Mouse (Mus musculus): ENCODE data around the gene Ocm. TPM values are rescaled to one million over a fixed set of nuclear protein-coding genes. Genes with fewer than 3 reads are reported as not detected.
"Not testable (repeated sequence)": the region's sequence is repeated elsewhere in the genome, so short reads cannot be mapped to it uniquely, and the experiment has no call there.

Gene Ocm
- polyA plus RNA-seq, 1 experiment = not detected

DNA sequence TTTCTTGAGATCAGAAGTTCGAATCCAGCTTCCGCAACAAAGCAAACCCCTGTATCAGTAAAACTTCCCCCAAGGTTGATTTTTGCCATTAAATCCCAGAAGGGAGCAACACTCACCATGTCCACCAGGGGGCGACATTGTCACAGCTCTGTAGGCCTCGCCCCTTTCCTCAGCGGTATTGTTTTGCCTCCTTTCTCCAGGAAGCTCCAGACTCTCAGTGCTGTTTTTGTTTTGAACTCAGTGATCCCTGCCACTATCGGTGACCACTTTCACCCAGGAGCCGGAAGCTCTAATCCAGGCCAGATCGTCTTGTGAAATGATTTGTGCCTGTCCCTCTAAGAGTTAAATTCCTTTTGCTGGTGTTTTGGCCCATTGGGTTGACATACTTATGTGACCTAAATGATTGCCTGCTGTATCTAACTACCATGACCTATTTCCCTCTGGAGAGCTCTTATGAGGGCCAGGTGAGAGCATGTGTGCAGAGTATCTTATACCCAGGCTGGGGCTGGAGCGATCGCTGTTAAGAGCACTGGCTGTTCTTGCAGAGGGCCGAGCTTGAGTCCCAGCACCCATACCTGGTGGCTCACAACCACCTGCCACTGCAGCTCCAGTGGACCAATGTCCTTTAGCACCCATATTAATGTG, 14.4 kb upstream of the Ocm start:
- TF ChIP-seq POLR2A (IDR thresholded peaks at IDR 0.05; ENCODE audit: low read depth, low read length) (no peak), CTCF (IDR thresholded peaks at IDR 0.05; ENCODE audit: borderline replicate concordance, insufficient read depth, low read length) (peak; percentile 93)
- no peak overlapping the region for H3K4me3 ChIP-seq (ENCODE audit: insufficient read depth, low read length)

GRCm38 (mm10) chr5:144039886-144040285, 13.4 kb upstream of the Ocm start:
- Histone ChIP-seq H3K4me1 (ENCODE audit: control insufficient read depth, insufficient read depth, low read length) (no peaks in the 10 kb centered on the region), H3K4me3 (ENCODE audit: insufficient read depth, low read length) (no peak overlapping the region), H3K27ac (ENCODE audit: insufficient read depth, low read length) (no peak overlapping the region)
- TF ChIP-seq POLR2A (IDR thresholded peaks at IDR 0.05; ENCODE audit: low read depth, low read length) = no peak
- TF ChIP-seq CTCF (IDR thresholded peaks at IDR 0.05; ENCODE audit: borderline replicate concordance, insufficient read depth, low read length) = no peak

More for the DNA sequence above, 14.4 kb upstream of the Ocm start:
- Histone ChIP-seq H3K4me1 (ENCODE audit: control insufficient read depth, insufficient read depth, low read length) (no peaks in the 10 kb centered on the region), H3K27ac (ENCODE audit: insufficient read depth, low read length) (no peak overlapping the region)

DNA sequence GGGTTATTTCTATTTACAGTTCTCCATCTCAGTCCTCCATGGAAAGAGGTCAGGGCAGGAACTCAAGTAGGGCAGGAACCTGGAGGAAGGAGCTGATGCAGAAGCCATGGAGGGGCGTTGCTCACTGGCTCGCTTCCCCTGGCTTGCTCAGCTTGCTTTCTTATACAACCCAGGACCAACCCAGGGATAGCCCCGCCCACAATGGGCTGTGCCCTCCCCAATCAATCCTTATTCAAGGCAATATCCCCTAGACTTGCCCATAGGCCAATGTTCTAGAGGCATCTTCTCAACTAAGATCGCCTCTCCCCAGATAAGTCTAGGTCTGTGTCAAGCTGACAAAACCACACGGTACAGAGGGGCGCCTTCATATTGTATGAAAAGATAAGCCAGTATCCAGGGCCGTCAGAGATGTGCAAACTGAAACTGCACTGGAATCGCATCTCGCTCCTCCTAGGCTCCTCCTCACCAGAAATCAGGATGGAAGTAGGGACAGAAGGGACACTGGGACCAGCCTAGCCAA, 12.7 kb upstream of the Ocm start:
- TF ChIP-seq POLR2A (IDR thresholded peaks at IDR 0.05; ENCODE audit: low read depth, low read length) (no peak), CTCF (IDR thresholded peaks at IDR 0.05; ENCODE audit: borderline replicate concordance, insufficient read depth, low read length) (no peak)
- Histone ChIP-seq H3K27ac (ENCODE audit: insufficient read depth, low read length) (no peak overlapping the region), H3K4me1 (ENCODE audit: control insufficient read depth, insufficient read depth, low read length) (no peaks in the 10 kb centered on the region), H3K4me3 (ENCODE audit: insufficient read depth, low read length) (no peak overlapping the region)

DNA sequence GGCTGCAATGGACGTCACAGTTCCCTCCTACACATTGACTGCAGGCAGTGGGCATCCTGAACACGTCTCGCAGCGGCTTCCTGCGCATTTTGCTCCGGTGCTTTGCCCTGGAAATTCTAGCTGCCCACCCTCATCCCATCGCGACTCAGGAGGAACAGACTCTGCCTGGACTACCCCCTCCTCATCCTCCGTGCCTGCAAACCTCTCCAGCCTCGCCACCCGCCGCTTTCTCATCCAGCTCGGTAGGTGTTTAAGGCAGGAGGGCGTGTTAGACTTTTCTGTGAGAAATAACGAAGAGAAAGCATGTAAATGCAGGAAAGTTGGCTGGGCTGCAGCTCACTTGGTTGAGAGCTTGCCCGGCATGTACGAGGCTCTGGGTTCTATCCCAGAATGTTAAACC, 10.5 kb upstream of the Ocm start:
- TF ChIP-seq CTCF (IDR thresholded peaks at IDR 0.05; ENCODE audit: borderline replicate concordance, insufficient read depth, low read length) (no peak), POLR2A (IDR thresholded peaks at IDR 0.05; ENCODE audit: low read depth, low read length) (no peak)
- H3K4me1 ChIP-seq (ENCODE audit: control insufficient read depth, insufficient read depth, low read length) = no peaks in the 10 kb centered on the region
- H3K4me3 ChIP-seq (ENCODE audit: insufficient read depth, low read length) = no peak overlapping the region
- no peak overlapping the region for H3K27ac ChIP-seq (ENCODE audit: insufficient read depth, low read length)

- H3K4me3 ChIP-seq (ENCODE audit: insufficient read depth, low read length) = no peak overlapping the region
Measured at GRCm38 (mm10) chr5:144034567-144034966, 8.1 kb upstream of the Ocm start.

GRCm38 (mm10) chr5:144032491-144032890, 6.0 kb upstream of the Ocm start:
- no peak for TF ChIP-seq CTCF (IDR thresholded peaks at IDR 0.05; ENCODE audit: borderline replicate concordance, insufficient read depth, low read length)
- no peak for TF ChIP-seq POLR2A (IDR thresholded peaks at IDR 0.05; ENCODE audit: low read depth, low read length)
- H3K4me3 ChIP-seq (ENCODE audit: insufficient read depth, low read length) = no peak overlapping the region
- H3K4me1 ChIP-seq (ENCODE audit: control insufficient read depth, insufficient read depth, low read length) = no peaks in the 10 kb centered on the region
- no peak overlapping the region for H3K27ac ChIP-seq (ENCODE audit: insufficient read depth, low read length)

More at GRCm38 (mm10) chr5:144034567-144034966, 8.1 kb upstream of the Ocm start:
- TF ChIP-seq CTCF (IDR thresholded peaks at IDR 0.05; ENCODE audit: borderline replicate concordance, insufficient read depth, low read length) = no peak
- TF ChIP-seq POLR2A (IDR thresholded peaks at IDR 0.05; ENCODE audit: low read depth, low read length) = no peak
- Histone ChIP-seq H3K4me1 (ENCODE audit: control insufficient read depth, insufficient read depth, low read length) (no peaks in the 10 kb centered on the region), H3K27ac (ENCODE audit: insufficient read depth, low read length) (no peak overlapping the region)

GRCm38 (mm10) chr5:144015845-144016244, 10.6 kb downstream of the Ocm start:
- H3K4me1 ChIP-seq (ENCODE audit: control insufficient read depth, insufficient read depth, low read length) = no peaks in the 10 kb centered on the region
- TF ChIP-seq POLR2A (IDR thresholded peaks at IDR 0.05; ENCODE audit: low read depth, low read length) (no peak), CTCF (IDR thresholded peaks at IDR 0.05; ENCODE audit: borderline replicate concordance, insufficient read depth, low read length) (no peak)
- no peak overlapping the region for H3K4me3 ChIP-seq (ENCODE audit: insufficient read depth, low read length)
- no peak overlapping the region for H3K27ac ChIP-seq (ENCODE audit: insufficient read depth, low read length)

DNA sequence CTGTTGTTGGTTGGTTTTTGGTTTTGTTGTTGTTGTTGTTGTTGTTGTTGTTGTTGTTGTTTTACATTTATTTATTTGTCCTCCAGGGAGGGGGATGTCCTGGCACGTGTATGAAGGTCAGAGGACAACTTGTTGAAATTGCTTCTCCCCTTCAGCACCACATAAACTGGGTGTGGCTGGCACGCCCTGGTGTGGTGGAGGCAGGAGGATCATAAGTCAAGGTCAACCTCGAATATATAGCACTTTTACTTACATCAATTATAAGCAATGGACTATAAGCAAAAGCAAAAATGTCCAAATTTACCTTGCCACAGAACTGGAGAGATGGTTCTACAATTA, 11.2 kb downstream of the Ocm start:
- TF ChIP-seq CTCF (IDR thresholded peaks at IDR 0.05; ENCODE audit: borderline replicate concordance, insufficient read depth, low read length) (no peak), POLR2A (IDR thresholded peaks at IDR 0.05; ENCODE audit: low read depth, low read length) (no peak)
- no peaks in the 10 kb centered on the region for H3K4me1 ChIP-seq (ENCODE audit: control insufficient read depth, insufficient read depth, low read length)
- no peak overlapping the region for H3K27ac ChIP-seq (ENCODE audit: insufficient read depth, low read length)
- H3K4me3 ChIP-seq (ENCODE audit: insufficient read depth, low read length) = no peak overlapping the region

GRCm38 (mm10) chr5:144014551-144015311, 11.7 kb downstream of the Ocm start, which contains the start of gene Ccz1:
TSS of gene Ccz1 (minus strand) at chr5:144014877.
- TF ChIP-seq CTCF (IDR thresholded peaks at IDR 0.05; ENCODE audit: borderline replicate concordance, insufficient read depth, low read length) (no peak), POLR2A (IDR thresholded peaks at IDR 0.05; ENCODE audit: low read depth, low read length) (peak; percentile 58)
- Histone ChIP-seq H3K4me1 (ENCODE audit: control insufficient read depth, insufficient read depth, low read length) (no peaks in the 10 kb centered on the region), H3K27ac (ENCODE audit: insufficient read depth, low read length) (peak within 1 kb of the TSS; percentile 4), H3K4me3 (ENCODE audit: insufficient read depth, low read length) (peak within 1 kb of the TSS; percentile 78)

DNA sequence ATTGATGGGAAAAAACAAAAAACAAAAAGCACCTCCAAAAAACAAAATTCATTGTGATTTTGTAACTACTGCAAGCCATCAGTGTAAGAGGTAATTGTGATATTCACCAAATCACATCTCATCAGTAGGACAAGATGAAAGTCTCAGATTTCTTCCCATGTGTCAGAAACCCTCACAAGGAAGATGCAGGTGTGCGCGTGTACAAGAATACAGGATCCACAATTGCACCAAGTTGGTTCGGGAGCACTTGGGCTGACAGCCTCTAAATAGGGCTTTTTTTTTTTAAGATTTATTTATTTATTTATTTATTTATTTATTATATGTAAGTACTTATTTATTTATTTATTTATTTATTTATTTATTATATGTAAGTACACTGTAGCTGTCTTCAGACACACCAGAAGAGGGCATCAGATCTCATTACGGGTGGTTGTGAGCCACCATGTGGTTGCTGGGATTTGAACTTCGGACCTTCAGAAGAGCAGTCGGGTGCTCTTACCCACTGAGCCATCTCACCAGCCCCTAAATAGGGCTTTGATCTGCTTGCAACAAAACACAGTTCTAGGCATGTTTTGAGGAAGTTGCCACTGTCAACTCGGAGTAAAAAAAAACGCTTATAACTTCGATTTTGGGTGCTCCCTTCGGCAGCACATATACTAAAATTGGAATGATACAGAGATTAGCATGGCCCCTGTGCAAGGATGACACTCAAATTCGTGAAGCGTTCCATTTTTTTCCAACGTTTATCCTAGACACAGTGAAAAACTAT, 12.9 kb downstream of the Ocm start:
- not testable (repeated sequence) for H3K4me1 ChIP-seq (ENCODE audit: control insufficient read depth, insufficient read depth, low read length); H3K27ac ChIP-seq (ENCODE audit: insufficient read depth, low read length)

More for the DNA sequence above, 12.9 kb downstream of the Ocm start:
- H3K4me3 ChIP-seq (ENCODE audit: insufficient read depth, low read length) = peak overlapping the region; percentile 49

Data from embryonic fibroblast, embryonic 13.5 days (primary cell).